Mouse (Mus musculus) R1 (cell line): ENCODE measurements at regions not wholly inside any gene's neighbourhood (a gene's known extent, or its start where the extent isn't known, plus 50 kb on each side); places are given as distances from the start of the nearest gene placed in this dataset.

Source experiments
- DNase-seq: peaks from one replicate; pipeline ENCODE4 v3.0.0-alpha.2; 2018; ENCODE audit warnings: low read depth, low spot score

DNA sequence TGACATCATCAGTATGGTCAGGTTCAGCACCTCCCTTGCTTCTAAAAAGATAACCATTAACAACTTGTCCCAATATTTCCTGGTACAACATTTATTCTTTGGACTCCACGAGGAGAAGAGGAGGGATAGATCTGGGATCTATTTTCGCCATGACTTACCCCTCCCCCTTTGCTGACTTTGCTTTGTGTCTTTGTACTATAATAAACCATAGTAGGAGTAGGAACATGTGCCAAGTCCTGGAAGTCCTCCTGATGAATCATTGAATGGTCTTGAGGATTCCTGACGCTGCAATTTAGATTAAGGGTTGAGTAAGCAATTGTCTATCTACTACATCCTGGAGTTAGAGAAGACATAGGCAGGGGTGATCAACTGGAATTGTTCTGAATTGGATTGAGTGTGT lies 71.2 kb downstream of the Rbm11 start:
- DNase-seq: no peak

DNA sequence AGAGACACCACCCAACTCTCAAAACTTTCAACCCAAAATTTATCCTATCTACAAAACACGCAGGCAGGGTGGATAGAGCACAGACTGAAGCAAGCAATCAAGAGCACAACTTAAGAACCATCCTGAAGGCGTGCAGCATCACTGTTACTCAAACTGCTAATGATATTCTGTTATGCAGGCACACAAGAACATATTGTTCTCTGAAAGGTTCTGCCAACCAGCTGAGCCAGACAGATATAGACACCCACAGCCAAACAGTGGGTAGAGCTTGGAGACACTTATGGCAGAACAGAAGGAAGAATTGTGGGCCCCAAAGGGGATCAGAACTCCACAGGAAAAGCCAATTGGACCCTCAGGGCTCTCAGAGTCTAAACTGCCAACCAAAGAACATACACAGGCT lies 74.9 kb downstream of the Rbm11 start:
- no peak for DNase-seq

DNA sequence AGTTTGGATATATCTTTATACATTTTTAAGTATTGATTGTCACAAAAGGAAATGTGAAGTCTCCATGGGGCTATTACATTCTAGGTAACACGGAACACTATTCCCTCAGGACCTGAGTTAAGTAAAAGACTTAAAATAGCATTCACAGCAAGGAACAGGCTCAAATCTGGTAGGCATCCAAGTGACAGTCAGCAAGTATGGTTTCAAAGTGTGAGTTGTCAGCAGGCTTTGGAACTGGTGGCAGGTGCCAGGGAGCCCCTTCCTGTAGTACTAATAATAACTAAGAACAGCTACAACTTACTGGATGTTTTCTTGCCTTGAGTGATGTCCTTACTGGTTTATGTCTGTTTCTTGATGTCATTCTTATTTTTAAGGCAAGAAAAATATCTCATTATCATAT lies 79.5 kb downstream of the Rbm11 start:
- no peak for DNase-seq

DNA sequence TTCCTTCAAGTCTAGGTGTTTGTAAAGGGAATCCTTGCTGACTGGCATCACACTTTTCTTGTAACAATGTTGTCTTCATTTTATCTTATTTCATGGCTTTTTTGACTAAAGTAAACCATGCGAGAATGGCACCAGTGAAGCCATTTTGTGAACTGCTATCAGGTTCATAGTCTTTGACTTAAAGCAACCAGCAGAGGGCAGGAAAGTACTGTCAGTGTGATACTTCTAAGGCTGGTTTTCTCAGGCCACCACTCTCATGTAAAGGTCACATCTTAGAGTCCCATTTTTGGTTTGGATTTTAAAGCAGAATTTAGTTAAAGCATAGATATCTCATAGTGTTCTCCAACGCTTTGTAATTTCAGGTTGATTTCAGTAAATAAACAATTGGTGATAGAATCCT lies 83.2 kb downstream of the Rbm11 start:
- peak; percentile 57 for DNase-seq

DNA sequence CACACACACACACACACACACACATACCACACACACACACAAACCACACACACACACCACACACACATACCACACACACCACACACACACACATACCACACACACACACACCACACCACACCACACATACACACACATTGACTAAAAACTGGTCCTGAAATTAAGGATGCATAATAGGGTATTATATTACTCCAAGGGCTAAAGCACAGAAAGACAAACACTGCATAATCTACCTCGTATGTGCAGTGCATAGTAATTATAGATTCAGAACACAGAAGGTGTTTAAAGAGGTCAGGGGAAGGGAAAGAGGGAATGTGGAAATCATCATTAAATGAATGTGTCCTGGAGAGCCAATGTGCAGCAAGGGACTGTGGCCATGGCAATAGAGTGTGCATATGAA lies 84.5 kb downstream of the Rbm11 start:
- no peak for DNase-seq
